Mouse (Mus musculus): ENCODE results near the gene B020004J07Rik. TPM values are rescaled to one million over a fixed set of nuclear protein-coding genes. Genes with fewer than 3 reads are reported as not detected.

Gene B020004J07Rik
- polyA plus RNA-seq, 1 experiment from 2014 or later = not detected

GRCm38 (mm10) chr4:101850908-101851307, 7.1 kb upstream of the B020004J07Rik start:
- Histone ChIP-seq H3K4me1 (replicated peaks; ENCODE audit: control insufficient read depth, insufficient read depth, low read length) (no peaks in the 10 kb centered on the region), H3K4me2 (replicated peaks; ENCODE audit: low read depth) (no peak overlapping the region), H3K9ac (ENCODE audit: low read depth, low read length) (no peak overlapping the region), H3K36me3 (ENCODE audit: control insufficient read depth, insufficient read depth) (no peaks in the 10 kb centered on the region), H3K27ac (ENCODE audit: low read depth, low read length) (no peak overlapping the region), H3K27me3 (replicated peaks; ENCODE audit: control insufficient read depth, insufficient read depth, low read length) (no peaks in the 10 kb centered on the region), H3K9me3 (ENCODE audit: control insufficient read depth) (peaks cover 6% of the 10 kb centered on the region; the same call in 1 of the 2 replicates), H3K4me3 (ENCODE audit: low read depth, low read length) (no peak overlapping the region)
- 80% methylated on average over 2 of the region's 2 CpGs for whole genome bisulfite sequencing
- 0 out of 2 replicates have a peak, but pooled peaks have one; percentile 5 for TF ChIP-seq CTCF (IDR thresholded peaks at IDR 0.05; ENCODE audit: low read depth)
- ATAC-seq = no peak

Other genes starting within 250 kb of the B020004J07Rik start
- gene Leprot, start 196.3 kb downstream of the B020004J07Rik start, polyA plus RNA-seq (2015; fragmentation: Nextera tagmentation; extraction: Ambion mirVana) = 130 and 137 TPM in 2 replicates
- 1.9 TPM in 2 replicates for gene Lepr, start 126.6 kb downstream of the B020004J07Rik start, polyA plus RNA-seq (2015; fragmentation: Nextera tagmentation; extraction: Ambion mirVana)
- gene C130073F10Rik, start 49.8 kb upstream of the B020004J07Rik start, polyA plus RNA-seq (2015; fragmentation: Nextera tagmentation; extraction: Ambion mirVana) = not detected in 2 replicates
- gene Gm12800, start 65.1 kb upstream of the B020004J07Rik start, polyA plus RNA-seq (2015; fragmentation: Nextera tagmentation; extraction: Ambion mirVana) = not detected in 2 replicates
- gene Gm12794, start 96.4 kb upstream of the B020004J07Rik start, polyA plus RNA-seq (2015; fragmentation: Nextera tagmentation; extraction: Ambion mirVana) = not detected in 2 replicates
- gene Gm12790, start 137.0 kb upstream of the B020004J07Rik start, polyA plus RNA-seq (2015; fragmentation: Nextera tagmentation; extraction: Ambion mirVana) = not detected in 2 replicates
- not detected in 2 replicates for gene Gm12789, start 142.6 kb upstream of the B020004J07Rik start, polyA plus RNA-seq (2015; fragmentation: Nextera tagmentation; extraction: Ambion mirVana)
- 6.9 and 8.5 TPM in 2 replicates for gene Pde4b, start 243.5 kb upstream of the B020004J07Rik start, polyA plus RNA-seq (2015; fragmentation: Nextera tagmentation; extraction: Ambion mirVana)

Measured in intestine, postnatal 0 days (tissue).